Mouse (Mus musculus): ENCODE results near the gene Morn3. TPM values are rescaled to one million over a fixed set of nuclear protein-coding genes. Genes with fewer than 3 reads are reported as not detected.

Gene Morn3
- total and polyA plus RNA-seq, 2 experiments from 2014 or later = 1.1 TPM; not detected in 1

GRCm38 (mm10) chr5:123035089-123035488 is 11.7 kb downstream of the Morn3 start:
- Histone ChIP-seq H3K9me3 (ENCODE audit: low read length) (no peaks in the 10 kb centered on the region), H3K4me3 (ENCODE audit: low read depth, low read length) (no peak overlapping the region), H3K27ac (ENCODE audit: low read depth, low read length) (no peak overlapping the region), H3K9ac (replicated peaks; ENCODE audit: low read length, poor library complexity, severe bottlenecking) (no peak overlapping the region), H3K36me3 (ENCODE audit: insufficient read depth, low read length) (no peaks in the 10 kb centered on the region), H3K27me3 (ENCODE audit: insufficient read depth, low read length) (no peaks in the 10 kb centered on the region), H3K4me1 (ENCODE audit: insufficient read depth, low read length) (no peaks in the 10 kb centered on the region), H3K4me2 (ENCODE audit: low read depth, low read length, poor library complexity, severe bottlenecking) (no peak overlapping the region)
- ATAC-seq (ENCODE audit: low FRiP score) = no peak
- WGBS = 84% methylated on average over 4 of the region's 4 CpGs
- TF ChIP-seq CTCF (IDR thresholded peaks at IDR 0.05) = no peak
- no peak for DNase-seq (ENCODE audit: low spot score)

- Histone ChIP-seq H3K9ac (replicated peaks; ENCODE audit: low read length, poor library complexity, severe bottlenecking) (no peak overlapping the region), H3K27ac (ENCODE audit: low read depth, low read length) (no peak overlapping the region), H3K4me2 (ENCODE audit: low read depth, low read length, poor library complexity, severe bottlenecking) (no peak overlapping the region), H3K36me3 (ENCODE audit: insufficient read depth, low read length) (0 out of 2 replicates have a peak, but pooled peaks cover 5% of the 10 kb centered on the region), H3K4me3 (ENCODE audit: low read depth, low read length) (no peak overlapping the region), H3K9me3 (ENCODE audit: low read length) (no peaks in the 10 kb centered on the region), H3K4me1 (ENCODE audit: insufficient read depth, low read length) (no peaks in the 10 kb centered on the region), H3K27me3 (ENCODE audit: insufficient read depth, low read length) (no peaks in the 10 kb centered on the region)
- DNase-seq (ENCODE audit: low spot score) (no peak), ATAC-seq (ENCODE audit: low FRiP score) (no peak)
- no peak for TF ChIP-seq CTCF (IDR thresholded peaks at IDR 0.05)
- WGBS = 65% methylated on average over 7 of the region's 7 CpGs
These were observed 13.1 kb downstream of the Morn3 start for GRCm38 (mm10) chr5:123033646-123034160.

- Histone ChIP-seq H3K4me1 (ENCODE audit: insufficient read depth, low read length) (no peaks in the 10 kb centered on the region; the same call in 1 of the 2 replicates), H3K27me3 (ENCODE audit: insufficient read depth, low read length) (no peaks in the 10 kb centered on the region), H3K9me3 (ENCODE audit: low read length) (no peaks in the 10 kb centered on the region), H3K9ac (replicated peaks; ENCODE audit: low read length, poor library complexity, severe bottlenecking) (no peak overlapping the region), H3K4me3 (ENCODE audit: low read depth, low read length) (no peak overlapping the region), H3K36me3 (ENCODE audit: insufficient read depth, low read length) (0 out of 2 replicates have a peak, but pooled peaks cover 5% of the 10 kb centered on the region), H3K4me2 (ENCODE audit: low read depth, low read length, poor library complexity, severe bottlenecking) (no peak overlapping the region), H3K27ac (ENCODE audit: low read depth, low read length) (no peak overlapping the region)
- DNase-seq (ENCODE audit: low spot score) = no peak
- 0 out of 2 replicates have a peak, but pooled peaks have one; percentile 2 for TF ChIP-seq CTCF (IDR thresholded peaks at IDR 0.05)
- WGBS = 88% methylated on average over 3 of the region's 3 CpGs
- ATAC-seq (ENCODE audit: low FRiP score) = no peak
These were observed 15.5 kb downstream of the Morn3 start for GRCm38 (mm10) chr5:123031312-123031711.

DNA sequence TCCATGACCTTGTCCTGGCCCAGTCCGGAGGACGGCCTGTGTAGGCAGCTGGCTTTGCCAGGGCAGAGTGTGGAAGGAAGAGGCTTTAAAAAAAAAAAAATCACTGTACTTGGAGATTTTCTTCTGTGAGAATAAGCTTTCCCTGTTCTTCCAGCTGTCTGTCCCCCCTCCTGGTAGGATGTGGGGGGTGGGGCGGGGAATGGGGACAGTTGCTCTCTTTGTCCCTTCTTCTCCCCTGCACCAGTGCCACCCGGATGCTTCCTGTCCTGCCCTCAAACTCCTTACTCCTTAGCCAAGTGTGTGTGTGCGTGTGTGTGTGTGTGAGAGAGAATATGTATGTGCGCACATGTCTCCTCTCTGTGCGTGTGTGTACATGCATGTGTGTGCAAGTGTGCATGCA is 17.1 kb downstream of the Morn3 start:
- Histone ChIP-seq H3K27ac (ENCODE audit: low read depth, low read length) (no peak overlapping the region), H3K4me1 (ENCODE audit: insufficient read depth, low read length) (no peaks in the 10 kb centered on the region; the same call in 1 of the 2 replicates), H3K9me3 (ENCODE audit: low read length) (no peaks in the 10 kb centered on the region), H3K27me3 (ENCODE audit: insufficient read depth, low read length) (no peaks in the 10 kb centered on the region), H3K9ac (replicated peaks; ENCODE audit: low read length, poor library complexity, severe bottlenecking) (no peak overlapping the region), H3K4me2 (ENCODE audit: low read depth, low read length, poor library complexity, severe bottlenecking) (no peak overlapping the region), H3K36me3 (ENCODE audit: insufficient read depth, low read length) (0 out of 2 replicates have a peak, but pooled peaks cover 5% of the 10 kb centered on the region), H3K4me3 (ENCODE audit: low read depth, low read length) (no peak overlapping the region)
- TF ChIP-seq CTCF (IDR thresholded peaks at IDR 0.05) = no peak
- no peak for DNase-seq (ENCODE audit: low spot score)
- WGBS = 92% methylated on average over 7 of the region's 7 CpGs
- no peak for ATAC-seq (ENCODE audit: low FRiP score)

- no peak for TF ChIP-seq CTCF (IDR thresholded peaks at IDR 0.05)
- Histone ChIP-seq H3K27me3 (ENCODE audit: insufficient read depth, low read length) (no peaks in the 10 kb centered on the region), H3K9ac (replicated peaks; ENCODE audit: low read length, poor library complexity, severe bottlenecking) (no peak overlapping the region), H3K4me1 (ENCODE audit: insufficient read depth, low read length) (no peaks in the 10 kb centered on the region; the same call in 1 of the 2 replicates), H3K4me3 (ENCODE audit: low read depth, low read length) (no peak overlapping the region), H3K9me3 (ENCODE audit: low read length) (no peaks in the 10 kb centered on the region), H3K4me2 (ENCODE audit: low read depth, low read length, poor library complexity, severe bottlenecking) (no peak overlapping the region), H3K27ac (ENCODE audit: low read depth, low read length) (no peak overlapping the region), H3K36me3 (ENCODE audit: insufficient read depth, low read length) (0 out of 2 replicates have a peak, but pooled peaks cover 5% of the 10 kb centered on the region)
- WGBS = 65% methylated on average over 6 of the region's 6 CpGs
- DNase-seq (ENCODE audit: low spot score) = no peak
- ATAC-seq (ENCODE audit: low FRiP score) = no peak
These were observed 19.4 kb downstream of the Morn3 start for GRCm38 (mm10) chr5:123027436-123027835.

DNA sequence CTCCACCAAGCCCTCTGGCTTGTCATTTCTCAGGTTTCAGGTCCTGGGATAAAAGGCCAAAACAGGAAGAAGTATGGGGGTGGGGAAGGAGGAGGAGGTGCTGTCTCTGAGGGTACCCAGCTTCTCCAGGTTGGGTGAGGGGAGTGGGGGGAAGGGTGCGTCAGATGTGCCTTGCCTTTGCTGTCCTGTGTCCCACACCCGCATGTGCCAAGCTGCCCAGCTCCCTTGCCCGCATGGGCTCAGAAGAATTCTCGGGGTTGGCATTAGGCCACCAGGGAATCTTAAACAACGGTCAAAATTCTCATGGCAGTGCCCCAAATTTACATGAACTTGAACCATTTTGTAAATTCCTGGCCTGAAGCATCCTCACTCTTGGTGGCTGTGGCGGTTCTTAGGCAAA is 20.4 kb downstream of the Morn3 start:
- H3K4me3 ChIP-seq (ENCODE audit: low read depth, low read length) = no peak overlapping the region
- H3K27ac ChIP-seq (ENCODE audit: low read depth, low read length) = no peak overlapping the region
- no peak for DNase-seq (ENCODE audit: low spot score)
- TF ChIP-seq CTCF (IDR thresholded peaks at IDR 0.05) = no peak
- 64% methylated on average over 6 of the region's 6 CpGs for WGBS
- H3K4me1 ChIP-seq (ENCODE audit: insufficient read depth, low read length) = no peaks in the 10 kb centered on the region; the same call in 1 of the 2 replicates
- H3K9ac ChIP-seq (replicated peaks; ENCODE audit: low read length, poor library complexity, severe bottlenecking) = no peak overlapping the region
- 0 out of 2 replicates have a peak, but pooled peaks cover 5% of the 10 kb centered on the region for H3K36me3 ChIP-seq (ENCODE audit: insufficient read depth, low read length)
- no peak for ATAC-seq (ENCODE audit: low FRiP score)
- no peaks in the 10 kb centered on the region for H3K27me3 ChIP-seq (ENCODE audit: insufficient read depth, low read length)
- no peaks in the 10 kb centered on the region for H3K9me3 ChIP-seq (ENCODE audit: low read length)
- H3K4me2 ChIP-seq (ENCODE audit: low read depth, low read length, poor library complexity, severe bottlenecking) = no peak overlapping the region

Data from midbrain, postnatal 0 days (tissue).